Mouse (Mus musculus): Measurements from ENCODE around the gene Sox6.

Gene Sox6

DNA sequence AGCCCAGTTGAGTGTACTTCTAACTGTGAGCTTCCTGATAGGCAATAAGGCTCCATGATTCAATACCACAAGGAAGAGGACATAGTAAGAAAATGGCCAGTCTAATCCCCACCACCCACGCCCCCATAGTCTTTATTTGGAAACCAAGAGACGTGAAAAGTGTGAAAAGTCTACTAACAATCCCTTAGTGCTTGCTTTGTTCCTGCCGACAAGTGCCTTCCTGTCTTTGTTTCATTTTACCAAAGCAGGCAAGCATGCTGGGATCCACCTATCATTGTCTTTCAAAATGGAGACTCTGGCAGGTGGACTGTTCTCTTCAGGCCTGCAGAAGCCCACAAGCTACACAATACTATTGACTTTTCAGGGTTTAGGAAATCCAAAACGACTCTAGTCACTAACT, 495.0 kb downstream of the Sox6 start:
- no peak for DNase-seq

DNA sequence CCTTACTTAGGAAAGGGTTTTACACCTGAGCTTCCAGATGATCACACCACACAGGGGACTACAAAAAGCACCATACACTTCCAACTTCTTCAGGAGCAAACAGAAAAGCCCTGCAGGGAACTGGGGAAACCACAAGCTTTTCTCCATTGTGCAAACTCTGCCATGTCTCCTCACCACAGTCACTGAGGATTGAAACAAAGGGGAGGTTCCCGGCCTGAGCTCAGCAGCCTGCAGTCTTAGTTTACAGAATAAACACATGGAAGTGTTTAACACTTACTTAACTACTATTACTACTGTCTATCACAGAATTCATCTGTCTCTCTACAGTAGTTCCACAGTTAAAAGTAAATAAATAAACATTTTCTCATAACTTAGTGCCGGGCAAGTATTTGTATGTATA, 498.3 kb downstream of the Sox6 start:
- no peak for DNase-seq

DNA sequence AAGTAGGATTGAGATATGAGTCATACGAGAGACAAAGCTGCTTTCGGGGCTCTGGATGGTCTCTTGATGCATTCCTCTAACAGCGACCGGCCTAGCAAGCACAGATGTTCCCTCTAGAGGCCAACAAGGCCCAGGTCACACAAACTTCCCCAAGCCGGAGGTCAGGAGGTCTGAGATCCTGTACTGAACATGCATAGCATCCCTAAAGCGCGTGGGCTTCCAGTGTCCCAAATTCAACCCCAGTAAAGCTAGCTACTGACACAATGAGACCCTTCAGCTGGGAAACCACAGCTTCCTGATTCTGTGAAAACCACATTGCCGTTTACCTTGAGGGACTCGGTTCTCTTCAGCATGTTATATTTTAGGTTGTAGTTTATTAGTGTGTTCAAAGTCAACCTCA, 499.6 kb downstream of the Sox6 start:
- no peak for DNase-seq

DNA sequence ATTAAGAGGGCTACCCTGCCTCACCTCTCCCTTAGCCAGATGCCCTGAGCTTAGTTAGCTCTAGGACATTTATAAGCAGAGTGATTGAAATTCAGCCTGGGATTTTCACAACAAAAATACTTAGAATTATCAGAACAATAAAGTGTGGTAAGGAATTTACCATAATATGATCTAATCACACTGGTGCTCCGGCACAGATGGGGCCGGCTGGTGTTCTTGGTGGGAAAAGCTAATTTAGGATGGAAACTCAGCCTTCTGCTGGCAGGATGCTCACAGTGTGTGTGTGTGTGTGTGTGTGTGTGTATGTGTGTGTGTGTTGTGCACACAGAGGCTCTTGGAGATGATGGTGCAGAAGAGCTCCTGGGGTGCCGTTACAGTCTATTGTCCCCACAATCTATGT, 501.0 kb downstream of the Sox6 start:
- DNase-seq, result no peak

GRCm38 (mm10) chr7:115536521-115536920, 502.1 kb downstream of the Sox6 start:
- no peak for DNase-seq

GRCm38 (mm10) chr7:115531875-115532274, 506.7 kb downstream of the Sox6 start:
- no peak for DNase-seq

DNA sequence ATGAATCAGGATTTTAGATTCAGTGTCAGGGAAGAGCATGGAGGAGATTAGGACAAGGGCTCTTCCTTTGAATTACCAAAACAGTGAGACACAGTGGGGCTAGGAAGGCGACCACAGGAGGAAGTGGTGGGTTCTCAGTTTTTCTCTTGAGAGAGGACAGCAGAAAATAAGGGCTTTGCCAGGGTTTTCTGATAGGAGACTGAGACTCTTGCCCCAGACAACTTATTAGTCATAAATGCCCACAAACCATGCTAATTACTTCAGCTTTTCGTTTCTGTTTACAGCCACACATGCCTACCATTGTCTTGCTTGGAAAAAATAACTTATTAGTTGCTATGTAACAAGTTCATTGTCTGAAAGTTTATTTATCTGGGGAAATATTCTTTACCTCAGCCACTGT, 507.4 kb downstream of the Sox6 start:
- no peak for DNase-seq

DNA sequence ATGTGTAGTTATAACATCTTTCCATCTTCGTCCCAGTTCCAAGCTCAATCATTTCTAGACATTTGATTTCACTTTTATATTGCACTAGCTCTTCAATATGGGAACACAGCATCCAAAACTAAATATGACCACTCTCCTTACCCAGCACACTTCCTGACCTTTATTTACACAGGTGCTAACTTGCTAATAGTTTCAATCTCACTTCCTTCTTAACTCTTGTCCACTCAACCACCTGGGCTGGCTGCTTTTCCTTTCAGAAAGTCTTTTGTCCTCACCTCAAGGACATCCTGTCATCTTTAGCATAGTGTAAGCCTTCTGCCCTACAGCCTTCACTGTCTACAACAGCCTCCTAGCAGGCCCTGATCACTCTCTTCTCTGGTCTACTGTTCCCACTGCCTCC, 520.9 kb downstream of the Sox6 start:
- DNase-seq, result no peak

GRCm38 (mm10) chr7:115513681-115514080, 524.9 kb downstream of the Sox6 start:
- DNase-seq, result no peak

DNA sequence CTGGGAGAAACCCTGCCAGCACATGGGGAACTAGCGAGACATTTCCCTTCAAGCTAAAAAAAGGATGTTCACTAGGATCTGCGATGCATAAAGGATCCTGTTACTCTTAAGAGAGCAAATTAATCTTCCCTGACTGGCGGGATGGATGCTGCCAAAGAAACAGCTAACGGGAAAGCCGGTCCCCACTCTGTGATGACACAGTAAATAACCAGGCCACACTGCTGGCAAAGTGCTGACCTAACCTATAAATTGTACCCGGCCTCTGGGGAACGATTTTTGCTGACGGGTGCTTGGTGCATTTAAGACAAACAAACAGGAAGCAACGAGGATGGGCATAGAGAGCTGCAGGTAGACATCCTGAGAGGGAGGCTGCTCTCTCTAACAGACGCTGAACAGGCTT, 526.8 kb downstream of the Sox6 start:
- no peak for DNase-seq

GRCm38 (mm10) chr7:115511091-115511490, 527.5 kb downstream of the Sox6 start:
- DNase-seq, result no peak

DNA sequence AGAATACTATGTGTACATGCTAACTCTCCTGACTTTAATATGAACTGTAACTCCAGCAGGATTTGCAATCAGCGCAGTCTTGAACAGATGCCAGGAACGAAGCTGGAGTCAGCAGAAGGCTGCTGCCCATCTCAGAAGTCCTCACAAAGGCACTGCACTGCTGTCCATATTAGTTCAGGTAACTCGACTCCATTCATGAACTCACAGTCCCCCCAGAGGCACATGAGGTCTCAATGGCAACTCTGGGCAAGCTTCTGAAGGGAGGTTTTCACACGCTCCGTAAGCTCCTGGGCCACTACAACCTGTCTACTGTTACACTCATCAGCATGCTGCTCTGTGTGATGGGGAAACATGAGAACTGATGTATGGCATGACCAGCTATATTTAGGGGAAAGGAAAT, 528.6 kb downstream of the Sox6 start:
- DNase-seq, result no peak

- no peak for DNase-seq
These were observed 532.2 kb downstream of the Sox6 start for GRCm38 (mm10) chr7:115506385-115506784.

DNA sequence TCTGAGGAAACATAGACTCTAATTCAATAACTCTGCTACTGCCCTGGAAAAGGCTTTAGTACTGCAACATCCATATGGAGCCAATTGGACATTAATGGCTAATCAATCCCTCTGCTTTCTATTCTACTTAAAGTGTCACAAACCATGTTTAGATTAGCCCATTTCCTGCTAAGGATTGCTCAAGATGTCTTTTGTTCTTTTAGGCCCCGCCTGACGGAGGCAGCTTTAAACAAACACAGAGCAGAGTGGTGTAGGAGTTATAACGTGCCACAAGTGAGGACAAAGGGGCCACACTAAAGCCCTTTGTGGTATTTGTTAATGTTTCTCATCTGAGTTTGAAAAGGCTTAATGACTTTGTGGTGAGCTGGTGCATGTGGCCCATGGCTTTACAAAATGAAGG, 537.1 kb downstream of the Sox6 start:
- no peak for DNase-seq

DNA sequence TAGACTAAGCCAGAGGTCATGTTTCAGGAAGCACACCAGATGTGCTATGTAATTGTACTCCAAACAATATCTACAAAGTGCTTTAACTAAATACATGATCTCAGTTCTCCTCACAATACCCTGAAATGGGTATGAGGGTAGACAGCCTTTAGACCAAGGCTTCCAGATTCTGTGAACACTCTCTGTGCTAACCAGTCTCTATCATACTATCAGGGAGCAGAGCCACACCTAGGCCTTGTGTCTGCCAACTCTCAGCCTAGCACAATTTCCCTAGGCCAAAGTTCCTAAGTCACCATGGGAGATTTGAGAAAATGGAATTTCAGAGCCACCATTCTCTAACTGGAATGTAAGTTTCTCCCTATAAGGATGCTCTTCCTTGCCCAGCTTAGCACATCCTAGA, 537.8 kb downstream of the Sox6 start:
- no peak for DNase-seq

- no peak for DNase-seq
These were observed 538.4 kb downstream of the Sox6 start for GRCm38 (mm10) chr7:115500170-115500569.

- DNase-seq, result no peak
These were observed 546.9 kb downstream of the Sox6 start for GRCm38 (mm10) chr7:115491721-115492120.

DNA sequence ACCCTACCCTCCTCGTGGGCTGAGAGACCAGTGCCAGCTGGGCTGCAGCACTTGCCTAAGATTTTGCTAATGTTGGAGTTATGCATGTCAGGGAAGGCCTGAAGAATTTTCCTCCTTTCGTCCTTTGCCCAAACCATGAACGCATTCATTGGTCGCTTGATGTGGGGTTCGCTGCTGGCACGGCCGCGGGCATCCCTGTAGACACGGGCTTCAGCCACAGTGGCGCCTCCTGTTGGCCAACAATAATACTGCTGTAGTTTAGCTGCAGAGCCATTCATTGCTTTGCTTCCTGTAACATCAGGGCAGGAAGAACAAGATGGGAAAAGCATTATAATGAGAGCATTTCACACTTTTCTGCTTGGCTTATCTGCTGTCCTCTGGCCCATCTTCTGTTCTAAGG, 549.0 kb downstream of the Sox6 start:
- DNase-seq, result no peak

- no peak for DNase-seq
These were observed 552.2 kb downstream of the Sox6 start for GRCm38 (mm10) chr7:115486431-115486830.

DNA sequence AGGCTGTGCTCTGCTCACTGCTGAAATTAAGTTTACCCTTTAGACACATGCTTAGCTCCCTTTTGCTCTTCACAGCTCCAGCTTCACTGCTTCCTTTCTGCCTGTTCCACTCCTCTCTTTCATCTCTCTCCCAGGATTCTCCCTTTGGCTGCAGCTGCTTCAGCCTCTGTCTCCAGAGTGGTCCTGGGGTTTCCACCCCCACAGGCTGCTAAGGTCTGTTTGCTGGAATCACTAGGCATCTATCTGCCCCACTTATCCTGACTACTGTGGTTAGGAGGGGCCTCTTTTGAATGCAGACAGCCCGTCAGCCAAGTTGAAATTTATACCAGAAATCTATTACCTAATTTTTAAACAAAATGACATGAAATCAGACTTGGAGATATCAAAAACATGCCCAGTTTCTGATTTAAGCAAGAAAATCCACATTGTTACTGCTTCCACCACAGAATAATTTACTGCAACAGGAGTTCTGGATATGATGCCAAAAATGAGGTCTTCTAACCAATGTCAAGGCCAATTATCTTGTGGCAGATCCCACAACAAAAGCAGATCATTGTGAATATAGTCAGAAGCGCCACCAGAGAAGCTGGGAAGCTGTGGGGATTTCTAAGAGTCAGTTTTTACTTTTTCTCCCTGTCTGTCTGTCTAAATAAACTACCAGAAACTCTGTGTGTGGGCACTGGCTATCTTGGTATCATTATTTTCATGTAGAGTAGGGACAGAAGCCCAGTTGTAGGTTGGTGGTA, 552.8 kb downstream of the Sox6 start:
- no peak for DNase-seq

- DNase-seq, result no peak
These were observed 560.8 kb downstream of the Sox6 start for GRCm38 (mm10) chr7:115477763-115478162.

DNA sequence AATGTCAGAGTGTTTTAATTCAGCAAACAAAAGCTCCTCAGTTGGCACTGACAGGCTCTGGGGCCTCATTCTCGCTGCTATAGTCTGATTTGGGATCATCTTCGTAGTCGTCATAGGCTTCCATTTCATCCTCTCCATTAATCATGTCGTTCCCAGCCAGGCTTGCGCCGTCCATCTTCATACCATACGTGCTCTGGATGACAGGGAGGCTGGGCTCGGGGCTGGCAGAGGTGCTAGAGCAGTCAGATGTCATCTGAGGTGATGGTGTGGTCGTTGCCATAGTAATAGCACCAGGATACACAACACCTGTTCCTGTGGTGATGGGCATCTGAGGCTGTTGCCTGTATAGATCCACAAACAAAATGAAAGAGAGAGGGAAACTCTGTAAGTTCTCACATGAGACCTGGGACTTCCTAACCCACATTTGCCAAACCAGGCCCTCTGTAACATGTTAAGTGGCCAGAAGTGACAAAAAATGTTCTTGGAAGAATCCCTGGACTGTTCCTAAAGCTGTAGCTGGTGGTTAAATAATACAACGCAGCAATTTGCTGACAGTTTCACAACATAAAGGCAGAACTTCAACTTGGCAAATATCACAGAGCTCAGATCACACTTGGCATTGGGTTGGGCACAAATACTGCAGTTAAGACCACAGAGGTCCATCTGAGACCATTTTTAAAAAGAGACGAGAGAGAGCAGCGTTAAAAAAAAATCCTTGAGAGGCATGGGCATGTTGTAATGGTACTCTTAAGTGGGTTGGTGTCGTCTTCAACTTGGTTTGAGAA, 561.5 kb downstream of the Sox6 start:
- no peak for DNase-seq

GRCm38 (mm10) chr7:115475176-115475575, 563.4 kb downstream of the Sox6 start:
- no peak for DNase-seq

DNA sequence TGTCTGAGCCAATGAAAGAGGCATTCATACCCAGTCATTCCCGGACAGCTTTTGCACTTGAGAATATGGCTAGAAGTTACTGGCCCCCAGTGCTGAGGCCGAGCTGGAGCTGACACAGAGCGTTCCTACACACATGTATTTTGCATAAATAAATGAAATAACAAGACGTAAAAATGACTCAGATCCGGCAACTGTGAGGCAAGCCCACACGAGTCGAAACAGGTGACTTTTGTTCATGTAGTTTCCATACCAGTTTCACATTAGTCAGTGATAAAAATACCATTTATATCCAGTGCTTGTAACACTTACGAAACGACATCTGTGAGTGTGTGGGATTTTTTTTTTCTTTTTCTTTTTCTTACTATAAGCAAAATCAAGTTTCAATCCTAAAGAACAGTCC, 564.5 kb downstream of the Sox6 start:
- no peak for DNase-seq

DNA sequence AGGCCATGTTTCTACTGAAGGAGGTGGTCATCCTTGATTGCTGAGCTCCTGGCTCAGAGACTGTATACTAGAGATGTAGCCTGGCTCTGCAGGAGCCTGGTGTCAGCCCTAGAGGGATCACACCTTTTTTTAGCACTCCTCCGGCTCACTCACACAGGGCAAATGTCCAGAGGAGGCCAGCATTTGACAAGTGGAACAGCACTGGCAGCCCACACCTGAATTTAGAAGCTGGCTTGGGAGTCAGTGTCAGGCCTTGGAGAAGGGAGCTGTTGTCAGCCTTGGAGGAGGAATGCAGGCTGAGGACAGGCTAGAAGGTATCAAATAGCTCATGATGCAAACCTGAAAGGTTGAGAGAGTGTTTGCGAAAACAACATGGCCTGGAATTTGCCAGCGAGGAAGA, 565.7 kb downstream of the Sox6 start:
- no peak for DNase-seq
